Mouse (Mus musculus): ENCODE results near the gene Stard9. TPM values are rescaled to one million over a fixed set of nuclear protein-coding genes. Genes with fewer than 3 reads are reported as not detected.

Stard9 gene
- polyA plus RNA-seq, 1 experiment from 2014 or later: 4.4 TPM

- H3K4me3 ChIP-seq (ENCODE audit: low read depth, low read length): no peak overlapping the region
- no peaks in the 10 kb centered on the region for H3K4me1 ChIP-seq (ENCODE audit: control insufficient read depth, insufficient read depth, low read length)
- no peak for ATAC-seq (replicated peaks; ENCODE audit: insufficient number of reproducible peaks, low FRiP score, low TSS enrichment)
- no peak overlapping the region for H3K27ac ChIP-seq (ENCODE audit: low read depth, low read length)
- peaks cover 17% of the 10 kb centered on the region for H3K36me3 ChIP-seq (ENCODE audit: control insufficient read depth, insufficient read depth, low read length)
- H3K4me2 ChIP-seq: no peak overlapping the region
- no peaks in the 10 kb centered on the region for H3K9me3 ChIP-seq (replicated peaks; ENCODE audit: control insufficient read depth, low read length)
- H3K27me3 ChIP-seq (ENCODE audit: control insufficient read depth, insufficient read depth, low read length): no peaks in the 10 kb centered on the region
- WGBS (ENCODE audit: insufficient replicate concordance): 85% methylated on average over 5 of the region's 5 CpGs
- no peak overlapping the region for H3K9ac ChIP-seq (ENCODE audit: low read depth, low read length)
These were observed 12.4 kb upstream of the Stard9 start for GRCm38 (mm10) chr2:120616279-120617163.

GRCm38 (mm10) chr2:120619538-120619937, 9.4 kb upstream of the Stard9 start:
- H3K9me3 ChIP-seq (replicated peaks; ENCODE audit: control insufficient read depth, low read length): no peaks in the 10 kb centered on the region
- no peaks in the 10 kb centered on the region for H3K27me3 ChIP-seq (ENCODE audit: control insufficient read depth, insufficient read depth, low read length)
- H3K4me1 ChIP-seq (ENCODE audit: control insufficient read depth, insufficient read depth, low read length): no peaks in the 10 kb centered on the region
- H3K27ac ChIP-seq (ENCODE audit: low read depth, low read length): no peak overlapping the region
- no peak overlapping the region for H3K9ac ChIP-seq (ENCODE audit: low read depth, low read length)
- no peak overlapping the region for H3K4me3 ChIP-seq (ENCODE audit: low read depth, low read length)
- WGBS (ENCODE audit: insufficient replicate concordance): 97% methylated on average over 1 of the region's 1 CpGs
- no peak for ATAC-seq (replicated peaks; ENCODE audit: insufficient number of reproducible peaks, low FRiP score, low TSS enrichment)
- H3K36me3 ChIP-seq (ENCODE audit: control insufficient read depth, insufficient read depth, low read length): peaks cover 11% of the 10 kb centered on the region
- H3K4me2 ChIP-seq: no peak overlapping the region

- H3K36me3 ChIP-seq (ENCODE audit: control insufficient read depth, insufficient read depth, low read length): peaks cover 8% of the 10 kb centered on the region
- H3K4me1 ChIP-seq (ENCODE audit: control insufficient read depth, insufficient read depth, low read length): no peaks in the 10 kb centered on the region
- H3K9me3 ChIP-seq (replicated peaks; ENCODE audit: control insufficient read depth, low read length): no peaks in the 10 kb centered on the region
- no peak overlapping the region for H3K9ac ChIP-seq (ENCODE audit: low read depth, low read length)
- no peak for ATAC-seq (replicated peaks; ENCODE audit: insufficient number of reproducible peaks, low FRiP score, low TSS enrichment)
- no peak overlapping the region for H3K27ac ChIP-seq (ENCODE audit: low read depth, low read length)
- H3K27me3 ChIP-seq (ENCODE audit: control insufficient read depth, insufficient read depth, low read length): no peaks in the 10 kb centered on the region
- H3K4me3 ChIP-seq (ENCODE audit: low read depth, low read length): no peak overlapping the region
- H3K4me2 ChIP-seq: no peak overlapping the region
These were observed 6.0 kb upstream of the Stard9 start for GRCm38 (mm10) chr2:120622920-120623319.

GRCm38 (mm10) chr2:120628076-120628865, 650 bp upstream of the Stard9 start:
- Histone ChIP-seq H3K4me2 (peak overlapping the region; percentile 73), H3K36me3 (ENCODE audit: control insufficient read depth, insufficient read depth, low read length) (no peaks in the 10 kb centered on the region), H3K9me3 (replicated peaks; ENCODE audit: control insufficient read depth, low read length) (no peaks in the 10 kb centered on the region), H3K9ac (ENCODE audit: low read depth, low read length) (peak overlapping the region; percentile 23), H3K27me3 (ENCODE audit: control insufficient read depth, insufficient read depth, low read length) (no peaks in the 10 kb centered on the region), H3K27ac (ENCODE audit: low read depth, low read length) (no peak overlapping the region), H3K4me1 (ENCODE audit: control insufficient read depth, insufficient read depth, low read length) (peaks cover 11% of the 10 kb centered on the region), H3K4me3 (ENCODE audit: low read depth, low read length) (peak overlapping the region; percentile 55)
- WGBS (ENCODE audit: insufficient replicate concordance): 30% methylated on average over 10 of the region's 10 CpGs
- ATAC-seq (replicated peaks; ENCODE audit: insufficient number of reproducible peaks, low FRiP score, low TSS enrichment): no peak

- peaks cover 3% of the 10 kb centered on the region; the same call in 1 of the 2 replicates for H3K36me3 ChIP-seq (ENCODE audit: control insufficient read depth, insufficient read depth, low read length)
- ATAC-seq (replicated peaks; ENCODE audit: insufficient number of reproducible peaks, low FRiP score, low TSS enrichment): no peak
- peaks cover 11% of the 10 kb centered on the region for H3K4me1 ChIP-seq (ENCODE audit: control insufficient read depth, insufficient read depth, low read length)
- H3K4me3 ChIP-seq (ENCODE audit: low read depth, low read length): no peak overlapping the region
- H3K9ac ChIP-seq (ENCODE audit: low read depth, low read length): no peak overlapping the region
- 82% methylated on average over 2 of the region's 2 CpGs for WGBS (ENCODE audit: insufficient replicate concordance)
- H3K27me3 ChIP-seq (ENCODE audit: control insufficient read depth, insufficient read depth, low read length): no peaks in the 10 kb centered on the region
- no peaks in the 10 kb centered on the region for H3K9me3 ChIP-seq (replicated peaks; ENCODE audit: control insufficient read depth, low read length)
- no peak overlapping the region for H3K4me2 ChIP-seq
- H3K27ac ChIP-seq (ENCODE audit: low read depth, low read length): no peak overlapping the region
These were observed 1.3 kb downstream of the Stard9 start for GRCm38 (mm10) chr2:120630246-120630645.

- H3K4me3 ChIP-seq (ENCODE audit: low read depth, low read length): no peak overlapping the region
- H3K4me1 ChIP-seq (ENCODE audit: control insufficient read depth, insufficient read depth, low read length): peaks cover 11% of the 10 kb centered on the region
- 55% methylated on average over 2 of the region's 2 CpGs for WGBS (ENCODE audit: insufficient replicate concordance)
- ATAC-seq (replicated peaks; ENCODE audit: insufficient number of reproducible peaks, low FRiP score, low TSS enrichment): no peak
- H3K9ac ChIP-seq (ENCODE audit: low read depth, low read length): no peak overlapping the region
- no peaks in the 10 kb centered on the region for H3K9me3 ChIP-seq (replicated peaks; ENCODE audit: control insufficient read depth, low read length)
- H3K27me3 ChIP-seq (ENCODE audit: control insufficient read depth, insufficient read depth, low read length): no peaks in the 10 kb centered on the region
- no peak overlapping the region for H3K27ac ChIP-seq (ENCODE audit: low read depth, low read length)
- no peak overlapping the region for H3K4me2 ChIP-seq
- peaks cover 3% of the 10 kb centered on the region; the same call in 1 of the 2 replicates for H3K36me3 ChIP-seq (ENCODE audit: control insufficient read depth, insufficient read depth, low read length)
These were observed 1.7 kb downstream of the Stard9 start for GRCm38 (mm10) chr2:120630655-120631054.

- 58% methylated on average over 2 of the region's 2 CpGs for WGBS (ENCODE audit: insufficient replicate concordance)
- Histone ChIP-seq H3K4me1 (ENCODE audit: control insufficient read depth, insufficient read depth, low read length) (peaks cover 11% of the 10 kb centered on the region), H3K4me2 (no peak overlapping the region), H3K9ac (ENCODE audit: low read depth, low read length) (no peak overlapping the region), H3K27me3 (ENCODE audit: control insufficient read depth, insufficient read depth, low read length) (no peaks in the 10 kb centered on the region), H3K9me3 (replicated peaks; ENCODE audit: control insufficient read depth, low read length) (no peaks in the 10 kb centered on the region), H3K36me3 (ENCODE audit: control insufficient read depth, insufficient read depth, low read length) (peaks cover 3% of the 10 kb centered on the region; the same call in 1 of the 2 replicates), H3K4me3 (ENCODE audit: low read depth, low read length) (no peak overlapping the region), H3K27ac (ENCODE audit: low read depth, low read length) (no peak overlapping the region)
- no peak for ATAC-seq (replicated peaks; ENCODE audit: insufficient number of reproducible peaks, low FRiP score, low TSS enrichment)
These were observed 2.6 kb downstream of the Stard9 start for GRCm38 (mm10) chr2:120631521-120631920.

- Histone ChIP-seq H3K27ac (ENCODE audit: low read depth, low read length) (no peak overlapping the region), H3K36me3 (ENCODE audit: control insufficient read depth, insufficient read depth, low read length) (peaks cover 3% of the 10 kb centered on the region; the same call in 1 of the 2 replicates), H3K9me3 (replicated peaks; ENCODE audit: control insufficient read depth, low read length) (no peaks in the 10 kb centered on the region), H3K9ac (ENCODE audit: low read depth, low read length) (no peak overlapping the region), H3K4me2 (no peak overlapping the region), H3K4me3 (ENCODE audit: low read depth, low read length) (no peak overlapping the region), H3K4me1 (ENCODE audit: control insufficient read depth, insufficient read depth, low read length) (peaks cover 11% of the 10 kb centered on the region), H3K27me3 (ENCODE audit: control insufficient read depth, insufficient read depth, low read length) (no peaks in the 10 kb centered on the region)
- ATAC-seq (replicated peaks; ENCODE audit: insufficient number of reproducible peaks, low FRiP score, low TSS enrichment): no peak
- WGBS (ENCODE audit: insufficient replicate concordance): 77% methylated on average over 4 of the region's 4 CpGs
These were observed 3.0 kb downstream of the Stard9 start for GRCm38 (mm10) chr2:120631957-120632356.

Data from heart, embryonic 11.5 days (tissue).